Mouse (Mus musculus): Measurements from ENCODE around the gene Aym1.

GRCm38 (mm10) chr5:113313998-113314397, 43.1 kb upstream of the Aym1 start:
- TF ChIP-seq POLR2A (IDR thresholded peaks at IDR 0.05; ENCODE audit: low read depth, low read length) (no peak), CTCF (IDR thresholded peaks at IDR 0.05; ENCODE audit: extremely low read depth, insufficient read depth, insufficient read length, insufficient replicate concordance) (peak; percentile 33; the same call in 1 of the 2 replicates)

Data from spleen, adult 2 months (tissue).